In the genomic region with DNA sequence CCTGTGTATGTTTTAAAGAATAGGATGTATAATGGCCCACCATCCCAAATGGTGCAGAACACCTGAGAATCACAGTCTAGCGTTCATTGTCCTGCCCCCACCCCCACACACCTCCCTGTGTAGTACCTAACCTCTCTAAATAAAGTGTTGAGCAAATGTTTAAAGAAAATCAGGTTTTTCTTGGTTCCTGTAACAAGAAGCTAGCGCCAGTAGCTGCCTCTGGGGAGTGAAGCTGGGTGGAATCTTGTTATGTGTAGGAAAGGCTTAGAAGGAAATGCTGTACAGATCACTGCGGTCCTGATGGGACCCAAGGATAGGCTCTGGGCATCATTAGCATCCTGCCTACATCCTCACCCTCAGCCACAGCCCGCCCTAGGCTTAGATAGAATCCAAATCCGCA, we compare ENCODE assay signal across 17 mouse cellular contexts. TPM values are rescaled to one million over a fixed set of nuclear protein-coding genes. Genes with fewer than 3 reads are reported as not detected.
DNase-seq lines count a peak whose midpoint lies in the region; ATAC-seq and TF ChIP-seq lines count a peak whose summit lies in the region.
"Had no signal": no experiment of that assay in that cellular context is flagged by ENCODE, and none has a peak within 500 bp of the region (broad histone marks: within the 10 kb centered on the region; RNA-seq: fewer than 3 reads in every experiment).

No protein-coding gene starts in this region.

- H3K36me3 ChIP-seq in hindbrain, embryonic 13.5 days, result no peaks in the 10 kb centered on the region
- H3K36me3 ChIP-seq in hindbrain, embryonic 12.5 days, result no peaks in the 10 kb centered on the region
- H3K36me3 ChIP-seq in forebrain, embryonic 12.5 days (replicated peaks), result no peaks in the 10 kb centered on the region
- H3K36me3 ChIP-seq in hindbrain, postnatal 0 days (ENCODE audit: insufficient read depth, low read length), result no peaks in the 10 kb centered on the region
- no peaks in the 10 kb centered on the region for H3K36me3 ChIP-seq in midbrain, embryonic 16.5 days (ENCODE audit: control insufficient read depth, insufficient read depth, low read length)
- no peaks in the 10 kb centered on the region for H3K36me3 ChIP-seq in kidney, embryonic 16.5 days (ENCODE audit: insufficient read depth, low read length)
- no peaks in the 10 kb centered on the region for H3K36me3 ChIP-seq in liver, embryonic 11.5 days (ENCODE audit: control insufficient read depth, insufficient read depth, low read length)
- H3K36me3 ChIP-seq: limb, embryonic 12.5 days had no signal

- no peaks in the 10 kb centered on the region for H3K9me3 ChIP-seq in hindbrain, embryonic 13.5 days
- no peaks in the 10 kb centered on the region for H3K9me3 ChIP-seq in hindbrain, embryonic 12.5 days (replicated peaks)
- H3K9me3 ChIP-seq in forebrain, embryonic 12.5 days, result no peaks in the 10 kb centered on the region
- no peaks in the 10 kb centered on the region for H3K9me3 ChIP-seq in hindbrain, postnatal 0 days (ENCODE audit: low read length)
- H3K9me3 ChIP-seq in midbrain, embryonic 16.5 days (replicated peaks; ENCODE audit: control insufficient read depth, low read length, poor library complexity, severe bottlenecking), result no peaks in the 10 kb centered on the region
- no peaks in the 10 kb centered on the region for H3K9me3 ChIP-seq in kidney, embryonic 16.5 days (ENCODE audit: low read length)
- H3K9me3 ChIP-seq in liver, embryonic 11.5 days (ENCODE audit: control insufficient read depth, low read length), result no peaks in the 10 kb centered on the region

- TF ChIP-seq CTCF in hindbrain, postnatal 0 days (IDR thresholded peaks at IDR 0.05; ENCODE audit: low read depth), result no peak

- peak overlapping the region; percentile 58 for H3K27ac ChIP-seq in hindbrain, embryonic 13.5 days
- H3K27ac ChIP-seq in hindbrain, embryonic 12.5 days, result no peak overlapping the region; the same call in 1 of the 2 replicates
- peak overlapping the region; percentile 22 for H3K27ac ChIP-seq in forebrain, embryonic 12.5 days
- peak overlapping the region; percentile 56; the same call in 1 of the 2 replicates for H3K27ac ChIP-seq in hindbrain, postnatal 0 days
- peak overlapping the region; percentile 57 for H3K27ac ChIP-seq in midbrain, embryonic 16.5 days (ENCODE audit: low read length)
- no peak overlapping the region for H3K27ac ChIP-seq in kidney, embryonic 16.5 days (ENCODE audit: low read length)
- H3K27ac ChIP-seq in liver, embryonic 11.5 days (ENCODE audit: low read depth, low read length), result no peak overlapping the region
- H3K27ac ChIP-seq: limb, embryonic 12.5 days had no signal

- no peak for DNase-seq in hindbrain, postnatal 0 days (ENCODE audit: low spot score)
- DNase-seq in liver, embryonic 11.5 days (ENCODE audit: low spot score), result no peak
- no peak for DNase-seq in layer of hippocampus, adult 9-10 months (ENCODE audit: low spot score)
- DNase-seq: B cell, adult 2 months; cerebellum, adult 9-10 months; heart, postnatal 10 days; kidney, adult 9 months; right cerebral cortex, postnatal 14 days had no signal

- no peak for ATAC-seq in hindbrain, embryonic 13.5 days (ENCODE audit: low FRiP score)
- ATAC-seq in hindbrain, embryonic 12.5 days (ENCODE audit: low FRiP score), result no peak
- no peak for ATAC-seq in forebrain, embryonic 12.5 days (ENCODE audit: low FRiP score)
- ATAC-seq in hindbrain, postnatal 0 days, result peak; percentile 19; the same call in 1 of the 2 replicates
- no peak for ATAC-seq in midbrain, embryonic 16.5 days
- ATAC-seq in kidney, embryonic 16.5 days (ENCODE audit: low FRiP score, low TSS enrichment), result no peak
- ATAC-seq in liver, embryonic 11.5 days (replicated peaks; ENCODE audit: low FRiP score), result no peak
- ATAC-seq: activated CD4-positive, CD25-positive, alpha-beta regulatory T cell, adult 4 months had no signal

- no peak overlapping the region for H3K4me2 ChIP-seq in hindbrain, embryonic 13.5 days
- H3K4me2 ChIP-seq in hindbrain, embryonic 12.5 days (replicated peaks), result no peak overlapping the region
- H3K4me2 ChIP-seq in forebrain, embryonic 12.5 days, result no peak overlapping the region
- no peak overlapping the region for H3K4me2 ChIP-seq in hindbrain, postnatal 0 days (ENCODE audit: low read depth, low read length)
- H3K4me2 ChIP-seq in midbrain, embryonic 16.5 days (ENCODE audit: low read length), result no peak overlapping the region
- H3K4me2 ChIP-seq in kidney, embryonic 16.5 days (replicated peaks; ENCODE audit: low read depth, low read length), result no peak overlapping the region
- no peak overlapping the region for H3K4me2 ChIP-seq in liver, embryonic 11.5 days
- H3K4me2 ChIP-seq: limb, embryonic 12.5 days had no signal

- H3K4me3 ChIP-seq in hindbrain, embryonic 13.5 days, result no peak overlapping the region
- no peak overlapping the region for H3K4me3 ChIP-seq in hindbrain, embryonic 12.5 days
- no peak overlapping the region for H3K4me3 ChIP-seq in forebrain, embryonic 12.5 days (replicated peaks)
- H3K4me3 ChIP-seq in hindbrain, postnatal 0 days (ENCODE audit: low read length), result no peak overlapping the region
- no peak overlapping the region for H3K4me3 ChIP-seq in midbrain, embryonic 16.5 days (ENCODE audit: low read depth, low read length)
- no peak overlapping the region for H3K4me3 ChIP-seq in kidney, embryonic 16.5 days (ENCODE audit: low read length)
- H3K4me3 ChIP-seq in liver, embryonic 11.5 days (ENCODE audit: low read depth, low read length), result no peak overlapping the region
- H3K4me3 ChIP-seq: limb, embryonic 12.5 days had no signal

- H3K4me1 ChIP-seq in hindbrain, embryonic 13.5 days (replicated peaks), result peaks cover 59% of the 10 kb centered on the region
- H3K4me1 ChIP-seq in hindbrain, embryonic 12.5 days, result peaks cover 56% of the 10 kb centered on the region
- H3K4me1 ChIP-seq in forebrain, embryonic 12.5 days, result peaks cover 51% of the 10 kb centered on the region
- H3K4me1 ChIP-seq in hindbrain, postnatal 0 days (ENCODE audit: insufficient read depth, low read length), result peaks cover 31% of the 10 kb centered on the region
- peaks cover 46% of the 10 kb centered on the region for H3K4me1 ChIP-seq in midbrain, embryonic 16.5 days (ENCODE audit: control insufficient read depth, insufficient read depth, low read length)
- H3K4me1 ChIP-seq in kidney, embryonic 16.5 days (ENCODE audit: insufficient read depth, low read length), result peaks cover 10% of the 10 kb centered on the region
- no peaks in the 10 kb centered on the region for H3K4me1 ChIP-seq in liver, embryonic 11.5 days (replicated peaks; ENCODE audit: control insufficient read depth, insufficient read depth, low read length)

- H3K9ac ChIP-seq in hindbrain, embryonic 13.5 days, result no peak overlapping the region
- no peak overlapping the region for H3K9ac ChIP-seq in hindbrain, embryonic 12.5 days
- no peak overlapping the region for H3K9ac ChIP-seq in forebrain, embryonic 12.5 days
- H3K9ac ChIP-seq in hindbrain, postnatal 0 days (replicated peaks; ENCODE audit: low read length), result no peak overlapping the region
- no peak overlapping the region for H3K9ac ChIP-seq in midbrain, embryonic 16.5 days (ENCODE audit: low read depth, low read length)
- no peak overlapping the region for H3K9ac ChIP-seq in kidney, embryonic 16.5 days (replicated peaks; ENCODE audit: low read length)
- H3K9ac ChIP-seq in liver, embryonic 11.5 days (ENCODE audit: low read depth, low read length), result no peak overlapping the region
- H3K9ac ChIP-seq: limb, embryonic 12.5 days had no signal

- WGBS in hindbrain, embryonic 13.5 days, result 49% methylated on average over 5 of the region's 5 CpGs
- 58% methylated on average over 5 of the region's 5 CpGs for WGBS in hindbrain, embryonic 12.5 days
- WGBS in forebrain, embryonic 12.5 days, result 48% methylated on average over 5 of the region's 5 CpGs
- WGBS in hindbrain, postnatal 0 days, result 39% methylated on average over 5 of the region's 5 CpGs
- 31% methylated on average over 5 of the region's 5 CpGs for WGBS in midbrain, embryonic 16.5 days
- WGBS in kidney, embryonic 16.5 days, result 63% methylated on average over 5 of the region's 5 CpGs
- 47% methylated on average over 5 of the region's 5 CpGs for WGBS in liver, embryonic 11.5 days

- peaks cover 21% of the 10 kb centered on the region for H3K27me3 ChIP-seq in hindbrain, embryonic 13.5 days
- H3K27me3 ChIP-seq in hindbrain, embryonic 12.5 days, result peaks cover 39% of the 10 kb centered on the region
- peaks cover 11% of the 10 kb centered on the region; the same call in 1 of the 2 replicates for H3K27me3 ChIP-seq in forebrain, embryonic 12.5 days
- H3K27me3 ChIP-seq in hindbrain, postnatal 0 days (ENCODE audit: insufficient read depth, low read length), result no peaks in the 10 kb centered on the region
- H3K27me3 ChIP-seq in midbrain, embryonic 16.5 days (ENCODE audit: control insufficient read depth, insufficient read depth, low read depth, low read length), result no peaks in the 10 kb centered on the region
- peaks cover 25% of the 10 kb centered on the region for H3K27me3 ChIP-seq in kidney, embryonic 16.5 days (ENCODE audit: insufficient read depth, low read length)
- H3K27me3 ChIP-seq in liver, embryonic 11.5 days (replicated peaks; ENCODE audit: control insufficient read depth, insufficient read depth, low read length), result peaks cover 34% of the 10 kb centered on the region

RNA-seq across cellular contexts. Expression of a gene that starts 7.5 kb away (rescaled TPM):
- polyA plus RNA-seq in hindbrain, embryonic 13.5 days (2015; fragmentation: Nextera tagmentation; extraction: Ambion mirVana), result 4.2 and 6.6 TPM in 2 replicates
- 5.0 and 7.1 TPM in 2 replicates for polyA plus RNA-seq in hindbrain, embryonic 12.5 days (2016; fragmentation: Nextera tagmentation; extraction: Ambion mirVana)
- 14.5 and 16.5 TPM in 2 replicates for polyA plus RNA-seq in forebrain, embryonic 12.5 days (2016; fragmentation: Nextera tagmentation; extraction: Ambion mirVana)
- 2.8 and 6.8 TPM in 2 replicates for total RNA-seq in hindbrain, postnatal 0 days (2014; rRNA removed)
- polyA plus RNA-seq in hindbrain, postnatal 0 days (2015; fragmentation: Nextera tagmentation; extraction: Ambion mirVana), result 4.4 and 4.6 TPM in 2 replicates
- 6.0 and 7.5 TPM in 2 replicates for polyA plus RNA-seq in midbrain, embryonic 16.5 days (2015; fragmentation: Nextera tagmentation; extraction: Ambion mirVana)
- polyA plus RNA-seq in kidney, embryonic 16.5 days (2015; fragmentation: Nextera tagmentation; extraction: Ambion mirVana), result 14.7 and 16.0 TPM in 2 replicates
- polyA plus RNA-seq in liver, embryonic 11.5 days (2014; fragmentation: Nextera tagmentation; extraction: Ambion mirVana), result 6.9 and 7.2 TPM in 2 replicates
- total RNA-seq: MEL had no signal

RNA-seq across cellular contexts. Expression of a gene that starts 29.2 kb away (rescaled TPM):
- polyA plus RNA-seq in hindbrain, embryonic 13.5 days (2015; fragmentation: Nextera tagmentation; extraction: Ambion mirVana), result 112 and 121 TPM in 2 replicates
- polyA plus RNA-seq in hindbrain, embryonic 12.5 days (2016; fragmentation: Nextera tagmentation; extraction: Ambion mirVana), result 47.3 and 48.7 TPM in 2 replicates
- 54.0 and 62.2 TPM in 2 replicates for polyA plus RNA-seq in forebrain, embryonic 12.5 days (2016; fragmentation: Nextera tagmentation; extraction: Ambion mirVana)
- total RNA-seq in hindbrain, postnatal 0 days (2014; rRNA removed), result 175 and 177 TPM in 2 replicates
- polyA plus RNA-seq in hindbrain, postnatal 0 days (2015; fragmentation: Nextera tagmentation; extraction: Ambion mirVana), result 113 and 127 TPM in 2 replicates
- polyA plus RNA-seq in midbrain, embryonic 16.5 days (2015; fragmentation: Nextera tagmentation; extraction: Ambion mirVana), result 140 and 146 TPM in 2 replicates
- 0.19 and 0.27 TPM in 2 replicates for polyA plus RNA-seq in kidney, embryonic 16.5 days (2015; fragmentation: Nextera tagmentation; extraction: Ambion mirVana)
- polyA plus RNA-seq in liver, embryonic 11.5 days (2014; fragmentation: Nextera tagmentation; extraction: Ambion mirVana), result 0.36 TPM in 1 of 2 replicates, not detected in the other
- total RNA-seq: megakaryocyte progenitor cell, adult 5-6 weeks had no signal
- polyA plus RNA-seq: limb, embryonic 12.5 days had no signal

Comparison
In these comparisons a context has a peak if more than half of its experiments do, and no peak if none do; other contexts are left out.
1. H3K27ac ChIP-seq: peak in hindbrain, embryonic 13.5 days (single experiment), forebrain, embryonic 12.5 days (single experiment), hindbrain, postnatal 0 days (single experiment) and midbrain, embryonic 16.5 days (single experiment); none in hindbrain, embryonic 12.5 days (single experiment), kidney, embryonic 16.5 days (single experiment) and liver, embryonic 11.5 days (single experiment).
2. RNA of a gene that starts 29.2 kb away (polyA plus RNA-seq): 140 to 146 TPM in midbrain, embryonic 16.5 days, 113 to 127 TPM in hindbrain, postnatal 0 days, 112 to 121 TPM in hindbrain, embryonic 13.5 days, 54.0 to 62.2 TPM in forebrain, embryonic 12.5 days and 47.3 to 48.7 TPM in hindbrain, embryonic 12.5 days; 0.36 TPM in liver, embryonic 11.5 days and 0.19 to 0.27 TPM in kidney, embryonic 16.5 days; every median in the first group is over 10 times any median in the second.